Mouse (Mus musculus): ENCODE results near the gene Rai2.
"Not testable (repeated sequence)": the region's sequence is repeated elsewhere in the genome, so short reads cannot be mapped to it uniquely, and the experiment has no call there.

Rai2 gene

DNA sequence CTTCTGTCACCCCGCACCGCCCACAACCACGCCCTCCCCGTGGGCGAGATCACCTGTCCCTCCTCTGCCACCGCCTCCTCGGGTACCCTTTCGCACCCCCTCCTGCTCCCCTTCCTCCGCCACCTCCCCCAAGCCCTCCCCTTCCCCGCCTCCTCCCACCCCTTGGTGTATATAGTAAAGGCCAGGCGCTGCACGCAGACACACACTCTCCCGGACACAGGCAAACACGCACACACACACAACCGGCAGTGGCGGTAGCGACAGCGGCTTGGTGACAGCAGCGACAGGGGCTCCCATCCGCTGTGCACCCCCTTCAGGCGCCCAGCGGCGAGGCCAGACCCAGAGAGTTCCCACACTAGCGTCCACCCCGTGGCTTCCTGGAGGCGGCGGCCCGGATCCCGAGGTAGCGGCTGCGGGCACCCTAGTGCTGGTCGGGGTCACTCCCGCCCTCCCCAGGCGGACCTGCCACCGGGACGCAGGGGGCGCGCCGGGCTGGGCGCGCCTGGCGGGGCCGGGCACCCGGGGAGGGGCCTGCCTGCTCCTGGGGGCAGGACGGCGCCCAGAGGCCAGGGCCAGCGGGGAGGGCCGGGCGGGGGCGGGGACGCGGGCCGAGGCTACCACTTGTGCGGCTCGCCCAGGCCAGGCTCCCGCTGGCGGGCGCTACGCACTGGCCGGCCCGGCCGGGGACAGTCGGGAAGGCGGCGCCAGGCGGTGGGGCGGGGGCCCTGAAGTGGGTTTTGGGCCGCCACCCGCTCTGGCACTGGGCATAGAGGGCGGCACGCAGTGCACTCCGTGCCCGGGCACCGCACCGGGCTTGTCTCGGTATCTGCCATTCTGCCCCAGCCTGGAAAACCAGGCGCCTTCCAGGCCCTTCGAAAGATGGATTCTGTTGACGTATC lies at the start of gene Rai2:
Gene Rai2, plus strand, starts transcription at position 205 of the 899 bp plus-strand sequence.
- in situ Hi-C loops (cut with MboI, MseI) = no loop called here

DNA sequence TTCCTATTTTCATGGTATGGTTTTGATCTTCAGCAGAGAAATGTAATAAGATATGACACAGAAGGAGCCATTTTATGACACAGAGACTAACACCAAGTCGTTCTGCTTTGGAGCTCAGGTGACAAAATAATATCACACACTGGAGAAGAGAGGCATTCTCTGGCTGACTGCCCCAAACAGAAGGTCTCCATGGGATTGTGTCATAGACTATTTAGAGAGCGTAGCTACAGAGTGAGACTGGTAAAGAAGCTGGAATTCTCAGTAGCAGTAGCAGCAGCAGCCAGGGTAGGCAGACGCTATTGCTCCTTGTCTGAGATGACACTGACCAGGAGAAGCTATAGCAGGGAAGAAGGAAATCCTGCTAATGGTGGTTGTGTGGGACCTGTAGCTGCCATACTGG lies 27.5 kb upstream of the Rai2 start:
- in situ Hi-C loops (cut with MboI, MseI) = no loop called here

DNA sequence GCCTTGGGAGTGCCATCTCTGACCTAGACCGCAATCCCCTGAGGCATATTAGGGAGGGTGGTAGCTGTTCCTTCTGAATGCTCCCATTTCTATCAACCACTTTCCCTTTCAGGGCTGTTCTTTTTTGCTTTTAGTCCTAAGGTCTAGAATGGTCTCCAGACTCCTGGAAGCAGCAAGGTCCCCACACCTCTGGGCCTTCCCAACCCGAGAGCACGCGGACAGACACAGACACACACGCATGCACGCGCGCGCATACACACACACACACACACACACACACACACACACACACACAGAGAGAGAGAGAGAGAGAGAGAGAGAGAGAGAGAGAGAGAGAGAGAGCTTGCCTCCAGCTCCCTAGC lies 385 bp upstream of the Rai2 start:
- in situ Hi-C loops (cut with MboI, MseI) = no loop called here

DNA sequence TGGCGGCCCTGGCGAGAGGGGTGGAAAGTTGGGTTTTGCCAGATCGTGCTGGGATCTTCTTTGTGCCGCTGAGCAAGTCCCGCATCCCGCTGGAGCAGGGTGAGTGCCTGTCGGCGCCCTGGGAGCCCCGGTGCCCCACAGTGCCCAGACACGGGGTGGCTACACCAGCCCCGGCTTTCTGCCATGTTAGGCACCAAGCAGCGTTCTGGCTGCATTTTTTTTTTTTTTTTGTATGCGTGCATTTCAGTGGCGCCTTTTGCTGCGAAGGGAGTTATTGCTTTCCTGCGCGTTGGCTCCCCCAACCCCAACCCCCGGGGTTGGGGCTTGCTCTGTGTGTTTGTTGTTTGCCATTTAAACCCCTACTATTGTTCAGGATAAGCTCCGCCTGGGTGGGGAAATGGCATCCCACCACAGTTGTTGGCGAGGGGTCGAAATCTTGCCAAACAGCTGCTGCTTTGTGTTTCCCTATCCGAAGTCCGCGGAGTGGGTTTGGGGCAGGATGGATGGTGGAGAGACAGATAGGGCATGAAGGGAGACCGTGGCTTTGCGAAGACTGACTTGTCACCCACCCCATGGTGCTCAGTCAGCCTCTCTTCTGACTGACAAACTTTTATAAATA lies 1.0 kb downstream of the Rai2 start:
- in situ Hi-C loops (cut with MboI, MseI) = no loop called here

DNA sequence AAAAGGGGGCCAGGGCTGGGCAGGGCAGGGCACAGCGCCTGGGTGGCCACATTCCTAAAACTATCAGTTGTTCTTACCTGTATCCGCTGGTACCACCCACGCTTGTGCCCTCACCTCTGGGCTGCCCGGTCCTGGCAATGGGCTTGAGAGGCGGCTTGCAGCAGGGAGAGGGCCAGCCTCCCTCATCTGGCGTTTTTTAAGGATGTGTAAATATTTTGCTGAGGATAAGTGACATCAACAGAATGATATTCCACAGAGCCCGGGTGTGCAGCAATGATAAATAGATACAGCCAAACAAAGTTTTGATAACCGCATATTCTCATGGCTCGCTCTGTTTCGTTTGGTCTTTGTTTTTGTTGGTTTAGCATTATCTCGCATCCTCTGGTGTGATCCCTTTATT lies 1.7 kb downstream of the Rai2 start:
- in situ Hi-C loops (cut with MboI, MseI) = no loop called here

DNA sequence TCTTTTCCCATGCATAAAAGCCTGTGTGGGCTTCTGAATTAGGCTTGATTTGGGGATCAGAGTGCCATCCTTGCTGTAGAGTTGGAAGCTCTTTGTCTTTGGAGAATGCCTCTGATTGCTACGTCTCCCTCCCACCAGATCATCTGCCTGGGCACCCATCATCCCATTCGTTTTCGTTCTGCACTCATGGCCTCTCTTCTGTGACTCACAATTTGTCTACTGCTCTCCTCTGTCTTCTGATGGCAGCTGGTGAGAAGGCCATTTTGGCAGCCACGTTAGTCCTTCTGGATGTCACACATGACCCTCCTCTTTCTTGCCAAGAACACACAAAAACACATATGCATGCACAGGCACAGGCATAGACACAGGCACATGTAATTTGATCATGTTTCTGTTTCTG lies 4.2 kb downstream of the Rai2 start:
- in situ Hi-C loops (cut with MboI, MseI) = no loop called here

DNA sequence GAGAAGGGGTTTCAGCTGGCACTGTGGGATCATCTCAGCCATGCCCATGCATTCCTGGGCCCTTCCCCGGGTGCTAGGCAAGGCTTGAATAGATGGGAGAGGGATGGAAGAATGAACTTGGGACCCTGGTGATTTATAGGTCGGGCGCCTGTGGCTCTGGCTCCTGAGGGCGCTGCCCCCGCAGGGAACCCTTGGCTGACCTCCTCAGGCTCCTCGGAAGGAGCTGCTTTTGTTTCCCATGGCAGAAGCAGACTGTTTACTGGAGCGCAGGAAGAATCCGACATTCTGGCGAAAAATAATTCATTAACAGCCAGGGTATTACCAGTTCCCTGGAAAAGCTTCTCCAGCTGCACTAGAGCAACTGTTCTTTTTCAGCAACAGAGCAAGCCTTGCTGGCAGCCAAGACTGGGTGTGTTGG lies 6.5 kb downstream of the Rai2 start:
- in situ Hi-C loops (cut with MboI, MseI) = no loop called here

DNA sequence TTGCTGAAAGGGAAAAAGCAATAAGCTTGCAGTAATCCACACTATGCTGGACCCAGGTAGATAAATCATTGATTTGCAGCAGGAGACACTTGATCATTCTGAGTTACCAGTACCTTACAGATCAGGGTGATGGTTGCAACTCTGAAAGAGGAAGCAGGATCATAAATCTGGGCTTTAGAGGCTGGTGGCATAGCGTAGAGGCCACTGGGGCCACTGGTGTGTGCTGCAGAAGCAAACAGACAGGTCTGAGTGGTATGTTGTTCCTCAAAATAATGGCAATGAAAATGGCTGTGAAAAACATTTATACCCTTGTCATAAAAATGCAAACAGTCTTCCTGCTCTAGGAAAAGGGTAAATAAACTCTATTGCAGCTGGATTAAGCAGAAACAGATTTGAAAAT lies 9.4 kb downstream of the Rai2 start:
- in situ Hi-C loops (cut with MboI, MseI) = no loop called here

DNA sequence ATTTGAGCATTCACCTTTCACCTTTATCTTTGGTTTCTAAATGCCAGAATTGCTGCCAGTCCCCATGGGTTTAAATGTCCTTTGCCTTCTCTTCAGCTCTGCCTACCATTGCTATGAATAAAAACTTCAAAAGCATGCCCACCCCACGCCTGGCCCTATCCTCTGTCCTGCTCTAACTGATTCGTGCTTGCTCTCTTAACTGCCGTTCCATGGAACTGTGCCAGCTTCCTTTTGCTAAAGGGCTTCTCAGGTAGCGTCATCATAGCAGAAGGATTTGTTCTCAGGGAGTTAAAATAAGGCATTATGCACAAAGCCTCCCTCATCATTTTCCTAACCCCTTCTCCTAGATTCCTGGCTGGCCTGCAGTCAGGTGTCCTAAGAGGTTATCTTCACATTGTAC lies 11.6 kb downstream of the Rai2 start:
- in situ Hi-C loops (cut with MboI, MseI) = no loop called here

DNA sequence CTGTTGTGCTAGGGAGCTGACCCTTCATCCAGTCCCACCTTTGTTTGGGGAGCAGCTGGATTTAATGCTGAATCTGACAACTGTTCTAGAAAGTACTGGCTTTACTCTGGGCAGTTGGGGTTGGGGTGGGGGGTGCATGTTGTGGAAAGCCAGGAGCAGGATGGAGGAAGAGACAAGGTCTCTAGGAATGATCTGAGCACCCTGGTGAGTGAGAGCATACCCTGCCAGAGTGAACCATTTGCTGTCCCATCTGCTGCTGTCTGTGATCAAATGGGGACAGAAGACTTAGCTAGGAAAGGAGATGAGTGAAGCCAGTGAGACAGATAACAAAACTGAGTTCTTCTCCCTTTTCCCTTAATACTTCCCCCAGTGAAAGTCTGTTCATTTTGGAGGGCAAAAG lies 13.2 kb downstream of the Rai2 start:
- in situ Hi-C loops (cut with MboI, MseI) = no loop called here

DNA sequence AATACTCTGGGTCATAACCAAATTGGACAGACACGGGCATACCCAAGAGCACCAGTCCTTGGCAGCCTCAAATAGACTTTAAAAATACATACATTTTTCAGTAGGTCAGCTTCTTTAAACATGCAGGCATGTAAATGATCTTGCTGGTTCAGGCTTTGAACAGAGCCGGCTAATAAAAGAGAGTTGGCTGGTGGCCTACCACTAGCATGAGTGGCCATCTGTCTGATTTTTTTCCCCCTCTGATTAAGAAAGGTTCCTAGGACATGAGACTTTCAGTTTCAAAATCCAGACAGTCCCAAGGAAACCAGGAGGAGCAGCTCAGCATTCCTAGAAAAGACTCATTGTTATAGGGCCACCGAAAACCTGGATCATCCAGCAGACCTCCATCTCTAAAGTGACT lies 15.0 kb downstream of the Rai2 start:
- in situ Hi-C loops (cut with MboI, MseI) = no loop called here

DNA sequence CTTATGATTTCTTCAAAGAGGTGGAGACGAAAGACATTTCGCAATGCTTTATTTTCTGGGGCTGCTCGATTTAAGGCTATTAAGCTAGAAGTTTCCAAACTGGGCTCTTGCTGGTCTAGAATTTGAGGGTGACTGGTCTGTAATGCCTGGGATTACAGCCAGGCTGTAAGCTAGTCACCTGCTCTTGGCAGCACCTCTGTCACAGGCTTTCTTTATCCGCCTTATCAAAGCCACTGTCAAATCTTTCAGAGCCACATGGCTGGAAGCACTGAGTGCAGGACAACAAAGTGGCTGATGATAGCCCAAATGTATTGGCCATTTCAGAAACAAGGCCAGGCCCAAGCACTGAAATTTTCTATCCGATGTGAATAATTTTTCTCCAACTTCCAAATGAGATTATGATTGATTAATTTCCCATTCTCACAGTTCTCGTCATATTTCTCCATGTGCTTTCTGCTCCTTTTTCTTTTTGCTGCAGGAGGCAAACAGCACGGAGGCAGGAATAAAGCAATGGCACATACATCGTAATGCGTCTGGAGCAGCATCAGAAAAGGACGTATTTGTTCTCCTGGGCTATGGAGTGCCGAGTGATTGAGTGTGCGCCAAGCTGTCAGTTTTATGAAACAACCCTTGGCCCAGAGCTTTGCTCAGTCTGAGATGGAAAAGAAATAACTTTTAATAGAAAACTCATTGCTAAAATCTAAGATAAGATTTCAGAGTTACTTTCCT lies 16.9 kb downstream of the Rai2 start:
- in situ Hi-C loops (cut with MboI, MseI) = no loop called here

DNA sequence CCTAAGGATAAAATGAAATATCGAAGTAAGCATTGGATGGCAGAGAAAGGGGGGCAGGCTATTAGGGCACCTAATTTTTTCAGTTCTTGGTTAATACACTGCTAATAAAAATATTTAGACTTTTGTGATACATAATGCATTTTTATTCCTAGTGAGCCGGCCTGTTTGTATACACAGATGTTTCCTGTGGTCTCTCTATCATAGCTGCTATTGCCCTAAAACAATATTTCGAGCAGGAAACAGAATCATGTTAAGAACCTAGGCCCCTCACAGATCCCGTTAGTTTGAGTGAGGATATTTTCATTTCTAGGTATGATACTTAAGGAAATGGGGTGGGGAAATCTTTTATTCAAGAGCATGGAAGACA lies 17.4 kb downstream of the Rai2 start:
- in situ Hi-C loops (cut with MboI, MseI) = no loop called here

DNA sequence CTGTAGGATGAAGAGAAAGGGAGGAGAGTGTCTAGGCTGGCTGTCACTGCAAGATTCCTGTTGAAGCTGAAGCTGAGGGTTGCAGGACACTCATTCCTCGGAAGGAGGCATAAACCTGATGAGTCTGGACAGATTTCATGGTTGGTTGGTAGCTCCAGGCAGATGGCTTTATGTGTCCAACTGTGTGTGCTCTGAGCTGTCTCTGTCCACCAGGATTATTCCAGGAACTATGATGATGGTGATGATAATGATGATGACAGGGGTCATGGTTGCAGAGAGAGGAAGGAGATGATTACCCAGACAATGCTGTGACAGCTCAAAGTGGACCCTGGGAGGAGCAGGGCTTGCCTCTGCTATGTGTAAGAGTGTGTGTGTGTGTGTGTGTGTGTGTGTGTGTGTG lies 22.5 kb downstream of the Rai2 start:
- in situ Hi-C loops (cut with MboI, MseI) = no loop called here

DNA sequence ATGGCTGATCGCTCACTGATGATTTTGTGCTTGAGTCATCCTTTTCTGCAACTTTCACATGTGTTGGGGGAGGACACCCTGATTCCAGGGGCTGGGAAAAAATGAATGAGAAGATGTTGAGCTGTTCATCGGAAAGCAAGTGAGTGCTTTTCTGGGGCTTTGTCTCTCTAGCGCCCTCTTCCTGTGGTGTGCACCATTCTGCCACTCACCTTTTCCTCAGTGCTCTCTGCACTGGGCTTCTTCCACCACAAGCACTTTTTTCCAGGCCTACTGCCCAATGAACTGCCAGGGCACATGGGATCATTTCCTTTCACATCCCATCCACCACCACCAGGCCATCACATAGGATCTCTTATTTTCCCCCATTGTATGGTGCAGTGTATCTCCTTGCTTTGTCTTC lies 26.2 kb downstream of the Rai2 start:
- in situ Hi-C loops (cut with MboI, MseI) = no loop called here

DNA sequence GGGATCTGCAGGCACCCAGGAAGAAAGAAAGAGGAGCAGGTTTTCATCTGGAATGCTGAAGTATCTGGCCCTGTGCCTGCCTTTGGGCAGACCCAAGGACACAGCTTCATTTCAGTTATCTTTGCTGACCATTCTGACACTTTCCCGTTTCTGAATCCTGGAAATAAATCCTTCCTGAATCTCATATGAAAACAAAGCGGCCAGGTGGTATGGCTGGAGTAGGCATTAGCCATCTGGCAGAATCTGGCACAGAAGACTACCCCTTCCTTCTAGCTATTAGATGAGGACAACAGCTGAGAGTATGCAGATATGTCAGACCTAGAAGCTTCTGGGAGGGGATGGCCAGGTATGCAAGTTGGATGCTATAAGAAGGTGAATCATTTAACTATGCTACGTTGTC lies 28.4 kb downstream of the Rai2 start:
- in situ Hi-C loops (cut with MboI, MseI) = no loop called here

DNA sequence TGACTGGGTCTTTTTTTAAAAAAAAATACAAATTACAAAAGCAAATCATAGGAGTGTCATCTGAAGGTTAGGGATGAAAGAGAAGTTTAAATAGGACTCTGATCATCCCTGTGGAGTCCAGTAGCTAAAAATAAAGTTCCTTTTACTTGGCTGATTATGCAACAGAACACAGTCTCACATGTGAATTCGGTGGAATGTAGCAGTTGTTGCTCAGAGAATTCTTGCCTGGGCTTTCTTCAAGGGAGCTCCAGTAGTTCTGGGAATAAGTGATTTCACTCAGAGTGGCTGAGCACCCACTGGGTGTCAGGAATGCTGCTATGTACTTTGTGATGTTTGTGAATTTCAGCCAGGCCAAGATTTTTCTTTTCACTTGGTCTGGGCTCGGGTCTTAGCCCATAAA lies 30.5 kb downstream of the Rai2 start:
- in situ Hi-C loops (cut with MboI, MseI) = no loop called here

DNA sequence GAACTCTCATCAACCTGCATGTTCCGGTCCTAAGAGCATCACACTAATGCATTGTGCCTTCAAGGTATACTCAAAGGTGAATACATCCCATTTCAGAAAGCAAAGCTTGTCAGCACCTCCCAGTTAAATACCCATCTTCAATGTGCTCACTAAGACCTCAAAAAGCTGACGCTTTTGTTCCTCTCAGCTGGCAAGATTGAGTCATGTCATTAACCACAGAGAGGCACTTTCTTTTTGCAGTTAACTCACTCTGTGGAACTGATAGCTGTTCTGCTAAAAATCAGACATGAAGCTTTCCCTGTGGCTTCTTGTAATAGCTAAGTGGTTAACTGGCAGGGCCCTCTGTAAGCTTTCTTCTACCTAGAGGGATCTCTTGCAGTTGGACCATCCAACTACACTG lies 36.6 kb downstream of the Rai2 start:
- in situ Hi-C loops (cut with MboI, MseI) = no loop called here

DNA sequence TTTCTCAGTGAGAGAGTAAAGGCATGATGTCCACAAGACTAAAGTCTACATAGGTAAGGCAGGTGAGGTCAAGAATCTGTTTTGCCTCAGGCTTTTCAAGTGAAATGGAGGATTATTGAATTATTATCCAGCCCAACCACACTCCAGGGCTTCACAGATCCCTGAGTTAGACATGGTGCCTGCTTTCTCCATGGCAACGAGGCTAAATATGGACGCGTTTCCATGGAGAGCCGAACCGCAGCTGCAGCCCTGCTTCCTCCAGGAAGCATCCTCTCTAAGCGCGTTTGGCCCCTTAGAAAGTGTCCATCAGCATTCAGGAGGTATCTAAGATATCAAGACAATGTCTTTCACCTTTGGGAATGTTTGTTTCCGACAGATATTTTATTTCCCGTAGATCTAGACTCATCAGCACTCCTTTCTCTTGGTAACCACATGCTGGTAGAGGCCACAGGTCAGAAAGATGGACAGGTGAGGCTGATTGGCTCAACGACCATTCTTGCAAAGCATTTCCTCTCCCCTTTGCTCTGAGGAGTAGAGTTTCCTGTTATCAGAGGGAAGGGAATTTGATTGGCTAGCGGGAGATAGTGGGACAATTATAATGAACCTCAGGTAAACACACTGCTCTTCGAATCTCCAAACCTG lies 59.6 kb downstream of the Rai2 start:
- in situ Hi-C loops (cut with MboI, MseI) = no loop called here

DNA sequence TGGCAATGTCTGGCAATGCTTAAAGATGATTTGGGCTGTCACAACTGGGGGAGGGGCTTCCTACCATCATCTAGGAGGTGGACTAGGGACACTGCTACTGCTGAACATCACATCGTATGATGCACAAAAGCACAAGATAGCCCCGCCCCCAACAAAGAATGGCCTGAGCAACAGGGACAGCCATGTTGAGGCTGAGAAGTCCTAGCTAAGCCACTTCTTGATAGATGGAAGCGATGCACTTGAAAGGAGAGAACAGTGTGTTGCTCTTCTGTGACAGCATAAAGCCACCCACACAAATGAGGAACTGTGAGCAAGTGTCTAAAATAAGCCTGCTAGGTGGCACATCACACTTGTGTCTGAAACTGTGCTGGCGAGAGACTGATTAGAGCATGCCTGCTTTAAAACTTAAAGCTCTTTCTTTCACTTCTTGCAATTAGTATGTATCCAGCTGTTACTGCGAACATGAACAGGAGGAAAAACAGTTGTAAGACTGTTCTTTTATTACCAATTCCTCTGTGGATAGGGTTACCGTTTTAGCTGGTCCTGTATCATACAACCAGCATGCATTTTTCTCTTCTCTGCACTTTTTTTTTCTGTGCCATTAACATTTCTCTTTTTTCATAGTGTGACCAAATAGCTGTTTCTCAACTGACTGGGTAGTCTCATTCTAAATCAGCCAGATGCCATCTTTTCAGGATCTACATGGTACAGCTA lies 63.6 kb downstream of the Rai2 start:
- in situ Hi-C loops (cut with MboI, MseI) = no loop called here

DNA sequence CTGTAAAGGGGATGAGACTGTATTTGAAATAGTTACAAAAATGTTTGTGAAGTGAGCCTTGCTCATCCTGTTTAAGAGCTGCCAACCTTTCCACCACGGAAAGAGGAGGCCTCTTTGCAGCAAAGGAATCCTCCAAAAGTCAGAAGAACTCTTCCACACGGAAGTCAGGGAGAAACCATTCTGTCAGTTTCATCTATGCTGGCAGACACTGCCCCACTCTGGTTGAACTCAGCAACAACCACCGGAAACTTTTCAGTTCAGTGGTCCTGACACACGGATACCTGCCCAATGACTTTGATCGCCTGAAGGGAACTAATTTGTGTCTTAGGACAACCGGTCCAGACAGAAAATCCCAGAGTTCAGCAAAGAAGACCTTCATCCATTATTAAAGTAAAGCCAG lies 73.3 kb downstream of the Rai2 start:
- in situ Hi-C loops (cut with MboI, MseI) = no loop called here

DNA sequence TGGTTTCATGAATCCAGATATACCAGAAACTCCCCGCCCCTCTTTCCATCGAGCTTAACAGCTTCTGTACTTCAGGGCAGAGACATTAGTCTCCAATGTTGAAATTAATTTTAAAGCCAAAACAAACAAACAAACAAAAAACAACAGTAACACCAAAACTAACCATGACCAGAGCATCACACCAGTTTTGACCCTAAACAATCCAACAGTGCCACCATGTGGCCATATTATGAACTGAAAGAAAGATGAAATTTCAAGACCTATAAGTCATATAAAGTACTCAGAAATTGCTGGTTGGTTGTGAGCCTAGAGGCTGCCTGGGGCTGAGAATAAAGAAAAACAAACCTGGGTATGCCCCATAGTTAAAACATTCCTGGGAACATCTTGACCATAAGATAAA lies 109.3 kb downstream of the Rai2 start:
- in situ Hi-C loops (cut with MboI, MseI) = not testable (repeated sequence)
